Mouse (Mus musculus): Measurements from ENCODE around the gene Gltpd2. TPM values are rescaled to one million over a fixed set of nuclear protein-coding genes. Genes with fewer than 3 reads are reported as not detected.
"Not testable (repeated sequence)": the region's sequence is repeated elsewhere in the genome, so short reads cannot be mapped to it uniquely, and the experiment has no call there.

Gene Gltpd2
- polyA plus RNA-seq (2016; fragmentation: Nextera tagmentation; extraction: Ambion mirVana): 0.35 and 0.47 TPM in 2 replicates

GRCm38 (mm10) chr11:70518923-70519322 is at the start of gene Gltpd2:
Gene Gltpd2 (plus strand): TSS chr11:70519196.
- no peaks in the 10 kb centered on the region for H3K36me3 ChIP-seq
- no peaks in the 10 kb centered on the region for H3K9me3 ChIP-seq
- H3K27me3 ChIP-seq (ENCODE audit: insufficient read depth, poor library complexity, severe bottlenecking): peaks cover 24% of the 10 kb centered on the region
- WGBS: 82% methylated on average over 10 of the region's 10 CpGs
- H3K4me3 ChIP-seq: peak within 1 kb of the TSS; percentile 49
- H3K4me1 ChIP-seq (replicated peaks): peaks cover 11% of the 10 kb centered on the region
- DNase-seq (ENCODE audit: low spot score): no peak
- peak within 1 kb of the TSS; percentile 86 for H3K27ac ChIP-seq

GRCm38 (mm10) chr11:70469764-70470163 is 49.2 kb upstream of the Gltpd2 start:
- no peak for DNase-seq (ENCODE audit: low spot score)
- Histone ChIP-seq H3K27ac (no peak overlapping the region), H3K36me3 (no peaks in the 10 kb centered on the region), H3K4me1 (replicated peaks) (peaks cover 10% of the 10 kb centered on the region), H3K9me3 (no peaks in the 10 kb centered on the region), H3K4me3 (no peak overlapping the region), H3K27me3 (ENCODE audit: insufficient read depth, poor library complexity, severe bottlenecking) (peaks cover 28% of the 10 kb centered on the region)
- WGBS: 88% methylated on average over 3 of the region's 3 CpGs

GRCm38 (mm10) chr11:70472716-70473115 is 46.3 kb upstream of the Gltpd2 start:
- DNase-seq (ENCODE audit: low spot score): no peak
- H3K36me3 ChIP-seq: no peaks in the 10 kb centered on the region
- H3K27ac ChIP-seq: no peak overlapping the region
- no peaks in the 10 kb centered on the region for H3K4me1 ChIP-seq (replicated peaks)
- no peak overlapping the region for H3K4me3 ChIP-seq
- no peaks in the 10 kb centered on the region for H3K27me3 ChIP-seq (ENCODE audit: insufficient read depth, poor library complexity, severe bottlenecking)
- H3K9me3 ChIP-seq: no peaks in the 10 kb centered on the region

GRCm38 (mm10) chr11:70473291-70473690 is 45.7 kb upstream of the Gltpd2 start:
- H3K9me3 ChIP-seq; H3K36me3 ChIP-seq; DNase-seq (ENCODE audit: low spot score); H3K4me1 ChIP-seq (replicated peaks); H3K27me3 ChIP-seq (ENCODE audit: insufficient read depth, poor library complexity, severe bottlenecking); H3K4me3 ChIP-seq; H3K27ac ChIP-seq: not testable (repeated sequence)
- 88% methylated on average over 5 of the region's 5 CpGs for WGBS

- H3K27me3 ChIP-seq (ENCODE audit: insufficient read depth, poor library complexity, severe bottlenecking): no peaks in the 10 kb centered on the region
- no peak overlapping the region for H3K27ac ChIP-seq
- H3K4me1 ChIP-seq (replicated peaks): no peaks in the 10 kb centered on the region
- DNase-seq (ENCODE audit: low spot score): no peak
- H3K36me3 ChIP-seq: no peaks in the 10 kb centered on the region
- H3K9me3 ChIP-seq: no peaks in the 10 kb centered on the region
- WGBS: 85% methylated on average over 12 of the region's 12 CpGs
- no peak overlapping the region for H3K4me3 ChIP-seq
Observed at GRCm38 (mm10) chr11:70474872-70475534, 44.0 kb upstream of the Gltpd2 start.

GRCm38 (mm10) chr11:70485498-70485897 is 33.5 kb upstream of the Gltpd2 start:
- H3K36me3 ChIP-seq: no peaks in the 10 kb centered on the region
- no peaks in the 10 kb centered on the region for H3K27me3 ChIP-seq (ENCODE audit: insufficient read depth, poor library complexity, severe bottlenecking)
- peaks cover 5% of the 10 kb centered on the region; the same call in 1 of the 2 replicates for H3K4me1 ChIP-seq (replicated peaks)
- H3K27ac ChIP-seq: no peak overlapping the region
- DNase-seq (ENCODE audit: low spot score): no peak
- 62% methylated on average over 2 of the region's 2 CpGs for WGBS
- H3K4me3 ChIP-seq: no peak overlapping the region
- H3K9me3 ChIP-seq: no peaks in the 10 kb centered on the region

GRCm38 (mm10) chr11:70487816-70488215 is 31.2 kb upstream of the Gltpd2 start:
- H3K4me3 ChIP-seq: no peak overlapping the region
- H3K4me1 ChIP-seq (replicated peaks): peaks cover 2% of the 10 kb centered on the region; the same call in 1 of the 2 replicates
- no peaks in the 10 kb centered on the region for H3K36me3 ChIP-seq
- no peak overlapping the region for H3K27ac ChIP-seq
- H3K27me3 ChIP-seq (ENCODE audit: insufficient read depth, poor library complexity, severe bottlenecking): no peaks in the 10 kb centered on the region
- 63% methylated on average over 4 of the region's 4 CpGs for WGBS
- DNase-seq (ENCODE audit: low spot score): no peak
- no peaks in the 10 kb centered on the region for H3K9me3 ChIP-seq

GRCm38 (mm10) chr11:70489138-70489537 is 29.9 kb upstream of the Gltpd2 start:
- Histone ChIP-seq H3K27ac (no peak overlapping the region), H3K4me3 (no peak overlapping the region), H3K27me3 (ENCODE audit: insufficient read depth, poor library complexity, severe bottlenecking) (no peaks in the 10 kb centered on the region), H3K9me3 (no peaks in the 10 kb centered on the region), H3K4me1 (replicated peaks) (no peaks in the 10 kb centered on the region), H3K36me3 (no peaks in the 10 kb centered on the region)
- WGBS: 91% methylated on average over 3 of the region's 3 CpGs
- DNase-seq (ENCODE audit: low spot score): no peak

- no peak overlapping the region for H3K4me3 ChIP-seq
- no peak overlapping the region for H3K27ac ChIP-seq
- no peaks in the 10 kb centered on the region for H3K9me3 ChIP-seq
- no peaks in the 10 kb centered on the region for H3K4me1 ChIP-seq (replicated peaks)
- 88% methylated on average over 6 of the region's 6 CpGs for WGBS
- no peaks in the 10 kb centered on the region for H3K36me3 ChIP-seq
- no peak for DNase-seq (ENCODE audit: low spot score)
- H3K27me3 ChIP-seq (ENCODE audit: insufficient read depth, poor library complexity, severe bottlenecking): no peaks in the 10 kb centered on the region
Observed at GRCm38 (mm10) chr11:70489684-70490083, 29.3 kb upstream of the Gltpd2 start.

GRCm38 (mm10) chr11:70499566-70500475 is 19.2 kb upstream of the Gltpd2 start:
- no peak overlapping the region for H3K4me3 ChIP-seq
- no peaks in the 10 kb centered on the region for H3K27me3 ChIP-seq (ENCODE audit: insufficient read depth, poor library complexity, severe bottlenecking)
- DNase-seq (ENCODE audit: low spot score): no peak
- no peaks in the 10 kb centered on the region for H3K9me3 ChIP-seq
- H3K36me3 ChIP-seq: no peaks in the 10 kb centered on the region
- no peaks in the 10 kb centered on the region for H3K4me1 ChIP-seq (replicated peaks)
- WGBS: 77% methylated on average over 14 of the region's 14 CpGs
- H3K27ac ChIP-seq: no peak overlapping the region

GRCm38 (mm10) chr11:70500476-70500812 is 18.6 kb upstream of the Gltpd2 start:
- Histone ChIP-seq H3K27ac (no peak overlapping the region), H3K36me3 (no peaks in the 10 kb centered on the region), H3K4me1 (replicated peaks) (no peaks in the 10 kb centered on the region), H3K4me3 (no peak overlapping the region), H3K9me3 (no peaks in the 10 kb centered on the region), H3K27me3 (ENCODE audit: insufficient read depth, poor library complexity, severe bottlenecking) (peaks cover 6% of the 10 kb centered on the region; the same call in 1 of the 2 replicates)
- 91% methylated on average over 1 of the region's 1 CpGs for whole genome bisulfite sequencing
- no peak for DNase-seq (ENCODE audit: low spot score)

- Histone ChIP-seq H3K4me1 (replicated peaks) (no peaks in the 10 kb centered on the region), H3K36me3 (no peaks in the 10 kb centered on the region), H3K9me3 (no peaks in the 10 kb centered on the region), H3K27ac (no peak overlapping the region), H3K4me3 (no peak overlapping the region), H3K27me3 (ENCODE audit: insufficient read depth, poor library complexity, severe bottlenecking) (peaks cover 8% of the 10 kb centered on the region; the same call in 1 of the 2 replicates)
- DNase-seq (ENCODE audit: low spot score): no peak
- WGBS: 79% methylated on average over 3 of the region's 3 CpGs
Observed at GRCm38 (mm10) chr11:70502018-70502417, 17.0 kb upstream of the Gltpd2 start.

- DNase-seq (ENCODE audit: low spot score): no peak
Observed at GRCm38 (mm10) chr11:70504970-70505369, 14.0 kb upstream of the Gltpd2 start, which contains the start of gene Tm4sf5. Gene Tm4sf5 (plus strand): TSS chr11:70505244.

More at GRCm38 (mm10) chr11:70504970-70505369, 14.0 kb upstream of the Gltpd2 start, which contains the start of gene Tm4sf5:
- peaks cover 6% of the 10 kb centered on the region for H3K4me1 ChIP-seq (replicated peaks)
- H3K36me3 ChIP-seq: no peaks in the 10 kb centered on the region
- no peaks in the 10 kb centered on the region for H3K9me3 ChIP-seq
- 73% methylated on average over 9 of the region's 9 CpGs for whole genome bisulfite sequencing
- H3K27me3 ChIP-seq (ENCODE audit: insufficient read depth, poor library complexity, severe bottlenecking): peaks cover 25% of the 10 kb centered on the region
- no peak within 1 kb of the TSS for H3K27ac ChIP-seq
- no peak within 1 kb of the TSS for H3K4me3 ChIP-seq

Data from hindbrain, embryonic 10.5 days (tissue).